Mouse (Mus musculus): ENCODE data around the gene Gtf2a1.
"Not testable (repeated sequence)": the region's sequence is repeated elsewhere in the genome, so short reads cannot be mapped to it uniquely, and the experiment has no call there.

- TF ChIP-seq EP300, CTCF (IDR thresholded peaks at IDR 0.05; ENCODE audit: low read depth): not testable (repeated sequence)
Observed at GRCm38 (mm10) chr12:91557358-91558005, 32.8 kb downstream of the Gtf2a1 start.

All from heart, postnatal 0 days (tissue).